Mouse (Mus musculus) brain, embryonic 14.5 days (tissue): ENCODE results near the gene Schip1.

Source experiments
- CTCF ChIP-seq: fragments of 200-500 bp; IDR thresholded peaks from 2 replicates; pipeline ENCODE4 v1.5.1; 2012; ENCODE audit warnings: inconsistent platforms, mild to moderate bottlenecking, moderate library complexity, borderline replicate concordance; ENCODE audit not compliant: insufficient read depth, insufficient read length; ENCODE audit errors: extremely low read depth
- POLR2A ChIP-seq: fragments of 200-500 bp; IDR thresholded peaks from 2 replicates; pipeline ENCODE4 v1.6.1; 2012; ENCODE audit warnings: mild to moderate bottlenecking, inconsistent platforms, borderline replicate concordance; ENCODE audit not compliant: poor library complexity, insufficient read depth, insufficient read length, severe bottlenecking; ENCODE audit errors: extremely low read depth

DNA sequence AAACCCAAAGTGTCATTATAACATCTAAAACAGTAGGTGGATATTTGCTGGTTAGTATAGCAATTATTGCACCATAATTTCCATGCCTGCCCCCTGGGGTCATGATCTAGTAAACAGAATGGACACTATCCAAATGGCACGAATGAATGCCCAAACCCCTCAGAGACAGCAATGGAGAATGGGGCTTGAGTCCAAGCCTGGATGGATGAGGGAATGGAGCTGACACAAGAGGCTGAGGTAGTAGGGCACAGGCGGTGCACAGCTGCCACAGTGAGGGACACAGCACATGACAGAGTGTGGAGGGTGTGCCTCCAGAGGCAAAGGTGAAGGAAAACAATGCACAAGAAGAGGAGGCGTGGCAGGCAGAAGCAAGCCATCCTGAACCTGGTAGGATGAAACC is 207.3 kb downstream of the Schip1 start:
- no peak for TF ChIP-seq POLR2A
- no peak for TF ChIP-seq CTCF
